Mouse (Mus musculus): ENCODE results near the gene Serac1. TPM values are rescaled to one million over a fixed set of nuclear protein-coding genes. Genes with fewer than 3 reads are reported as not detected.

The Serac1 gene
- polyA plus RNA-seq, 1 experiment from 2014 or later, result 10.6 TPM

GRCm38 (mm10) chr17:6014985-6015384 is 64.6 kb downstream of the Serac1 start:
- no peaks in the 10 kb centered on the region for H3K36me3 ChIP-seq
- no peaks in the 10 kb centered on the region for H3K27me3 ChIP-seq
- H3K9ac ChIP-seq (replicated peaks), result no peak overlapping the region
- no peak overlapping the region for H3K27ac ChIP-seq (replicated peaks)
- no peak overlapping the region for H3K4me3 ChIP-seq
- no peaks in the 10 kb centered on the region for H3K9me3 ChIP-seq
- no peaks in the 10 kb centered on the region for H3K4me1 ChIP-seq
- WGBS, result 87% methylated on average over 4 of the region's 4 CpGs
- H3K4me2 ChIP-seq (replicated peaks), result no peak overlapping the region
- no peak for ATAC-seq (ENCODE audit: low FRiP score, low read depth)

GRCm38 (mm10) chr17:6013079-6013478 is 66.5 kb downstream of the Serac1 start:
- WGBS, result 79% methylated on average over 4 of the region's 4 CpGs
- Histone ChIP-seq H3K27ac (replicated peaks) (no peak overlapping the region), H3K9ac (replicated peaks) (no peak overlapping the region), H3K9me3 (no peaks in the 10 kb centered on the region), H3K27me3 (no peaks in the 10 kb centered on the region), H3K36me3 (no peaks in the 10 kb centered on the region), H3K4me2 (replicated peaks) (no peak overlapping the region), H3K4me3 (no peak overlapping the region), H3K4me1 (no peaks in the 10 kb centered on the region)
- no peak for ATAC-seq (ENCODE audit: low FRiP score, low read depth)

DNA sequence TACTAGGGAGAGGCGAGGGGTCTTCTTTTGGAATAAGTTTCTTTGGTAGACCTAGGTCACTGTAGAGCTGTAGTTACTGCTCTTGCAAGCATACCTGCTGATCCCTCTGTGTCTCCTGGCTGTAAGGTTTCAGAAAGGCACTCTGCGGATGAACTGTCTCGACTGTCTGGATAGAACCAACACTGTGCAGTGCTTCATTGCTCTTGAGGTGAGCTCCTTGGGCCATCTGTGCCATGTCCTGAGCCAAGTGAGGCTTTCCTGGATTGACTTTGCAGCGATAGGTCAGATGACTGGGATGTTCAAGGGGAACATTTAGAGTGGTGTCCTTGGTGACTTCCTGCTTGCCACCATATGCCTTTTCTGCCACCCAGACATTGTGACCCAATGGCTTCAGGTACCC is 69.9 kb downstream of the Serac1 start:
- no peaks in the 10 kb centered on the region for H3K9me3 ChIP-seq
- 89% methylated on average over 4 of the region's 4 CpGs for WGBS
- H3K4me1 ChIP-seq, result peaks cover 11% of the 10 kb centered on the region; the same call in 1 of the 2 replicates
- ATAC-seq (ENCODE audit: low FRiP score, low read depth), result no peak
- no peak overlapping the region for H3K27ac ChIP-seq (replicated peaks)
- no peaks in the 10 kb centered on the region for H3K36me3 ChIP-seq
- no peak overlapping the region for H3K4me2 ChIP-seq (replicated peaks)
- no peak overlapping the region for H3K4me3 ChIP-seq
- no peaks in the 10 kb centered on the region for H3K27me3 ChIP-seq
- H3K9ac ChIP-seq (replicated peaks), result no peak overlapping the region

DNA sequence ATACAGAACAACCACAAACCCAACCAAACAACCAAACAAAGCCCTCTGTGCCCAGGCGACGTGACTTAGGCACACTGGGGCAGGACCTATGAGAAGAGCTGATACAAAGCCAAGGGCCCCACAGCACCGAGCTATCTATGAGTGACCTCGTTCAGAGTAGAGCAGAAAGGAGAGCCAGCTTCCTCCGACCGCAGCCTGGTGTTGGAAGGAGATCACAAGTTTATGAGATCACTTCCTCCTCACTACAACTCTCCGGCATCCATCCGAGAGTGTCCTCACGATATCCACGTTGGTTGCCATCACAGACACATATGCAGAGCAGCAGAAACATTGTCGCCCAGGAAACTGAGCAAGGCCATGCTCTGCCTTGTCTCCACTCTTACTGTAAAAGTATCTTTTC is 71.0 kb downstream of the Serac1 start:
- 86% methylated on average over 11 of the region's 11 CpGs for WGBS
- Histone ChIP-seq H3K36me3 (no peaks in the 10 kb centered on the region), H3K4me3 (no peak overlapping the region), H3K4me2 (replicated peaks) (no peak overlapping the region), H3K27me3 (no peaks in the 10 kb centered on the region), H3K4me1 (peaks cover 11% of the 10 kb centered on the region; the same call in 1 of the 2 replicates), H3K9ac (replicated peaks) (no peak overlapping the region), H3K27ac (replicated peaks) (no peak overlapping the region), H3K9me3 (no peaks in the 10 kb centered on the region)
- ATAC-seq (ENCODE audit: low FRiP score, low read depth), result no peak

DNA sequence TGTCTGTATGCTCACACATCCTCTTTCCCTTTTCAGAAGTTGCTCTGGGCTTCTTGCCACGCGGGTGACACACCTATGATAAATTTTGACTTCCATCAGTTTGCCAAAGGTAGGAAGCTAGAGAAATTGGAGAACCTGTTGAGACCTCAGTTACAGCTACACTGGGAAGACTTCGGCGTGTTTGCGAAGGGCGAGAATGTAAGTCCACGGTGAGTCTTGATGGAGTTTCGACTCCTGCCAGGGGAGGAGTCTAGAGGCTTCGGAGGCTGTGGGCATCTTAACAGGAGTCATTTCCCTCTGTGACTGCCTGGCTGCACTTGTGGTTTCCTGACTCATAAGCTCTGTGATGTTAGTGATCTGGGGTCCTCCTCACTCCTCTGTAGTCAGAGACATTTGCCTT is 71.6 kb downstream of the Serac1 start:
- no peaks in the 10 kb centered on the region for H3K27me3 ChIP-seq
- ATAC-seq (ENCODE audit: low FRiP score, low read depth), result no peak
- no peak overlapping the region for H3K9ac ChIP-seq (replicated peaks)
- H3K4me2 ChIP-seq (replicated peaks), result no peak overlapping the region
- 86% methylated on average over 9 of the region's 9 CpGs for WGBS
- H3K4me1 ChIP-seq, result peaks cover 11% of the 10 kb centered on the region; the same call in 1 of the 2 replicates
- H3K4me3 ChIP-seq, result no peak overlapping the region
- no peaks in the 10 kb centered on the region for H3K36me3 ChIP-seq
- no peaks in the 10 kb centered on the region for H3K9me3 ChIP-seq
- H3K27ac ChIP-seq (replicated peaks), result no peak overlapping the region

DNA sequence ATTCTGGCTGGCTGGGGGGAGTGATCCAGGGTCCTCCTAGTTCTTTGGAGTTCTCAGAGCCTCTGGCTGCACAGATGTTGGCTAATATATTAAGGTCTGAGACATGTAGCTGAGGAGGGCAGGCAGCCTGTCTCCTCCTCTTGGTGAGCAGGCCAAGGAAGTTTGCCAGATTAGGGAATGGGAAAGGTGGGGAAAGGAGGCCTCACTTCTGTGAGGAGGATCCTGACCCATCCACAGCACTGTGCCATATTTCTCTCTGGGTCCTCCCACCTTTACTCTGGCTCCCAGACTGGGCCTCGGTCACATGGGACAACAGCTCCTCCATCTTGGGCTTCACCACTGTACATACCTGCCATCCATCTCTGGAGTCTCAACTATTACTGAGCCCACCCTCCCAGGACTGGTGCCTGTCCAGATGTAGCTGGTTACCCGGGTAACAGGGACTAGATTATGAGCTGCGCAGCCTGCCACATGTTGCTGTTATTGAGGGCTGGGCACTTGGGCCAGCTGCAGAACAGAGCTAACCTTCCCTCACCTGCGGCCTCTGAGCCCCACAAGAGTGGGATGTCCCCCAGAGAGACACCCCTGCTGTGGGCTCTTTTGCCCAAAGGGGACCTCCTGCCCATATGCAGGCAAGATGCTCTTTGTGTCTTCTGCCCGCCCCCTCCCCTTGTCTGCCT is 72.3 kb downstream of the Serac1 start:
- H3K27ac ChIP-seq (replicated peaks), result no peak overlapping the region
- ATAC-seq (ENCODE audit: low FRiP score, low read depth), result no peak
- no peak overlapping the region for H3K9ac ChIP-seq (replicated peaks)
- H3K27me3 ChIP-seq, result no peaks in the 10 kb centered on the region
- H3K9me3 ChIP-seq, result no peaks in the 10 kb centered on the region
- no peaks in the 10 kb centered on the region for H3K36me3 ChIP-seq
- no peak overlapping the region for H3K4me2 ChIP-seq (replicated peaks)
- H3K4me1 ChIP-seq, result peaks cover 11% of the 10 kb centered on the region; the same call in 1 of the 2 replicates
- no peak overlapping the region for H3K4me3 ChIP-seq
- WGBS, result 86% methylated on average over 5 of the region's 5 CpGs

DNA sequence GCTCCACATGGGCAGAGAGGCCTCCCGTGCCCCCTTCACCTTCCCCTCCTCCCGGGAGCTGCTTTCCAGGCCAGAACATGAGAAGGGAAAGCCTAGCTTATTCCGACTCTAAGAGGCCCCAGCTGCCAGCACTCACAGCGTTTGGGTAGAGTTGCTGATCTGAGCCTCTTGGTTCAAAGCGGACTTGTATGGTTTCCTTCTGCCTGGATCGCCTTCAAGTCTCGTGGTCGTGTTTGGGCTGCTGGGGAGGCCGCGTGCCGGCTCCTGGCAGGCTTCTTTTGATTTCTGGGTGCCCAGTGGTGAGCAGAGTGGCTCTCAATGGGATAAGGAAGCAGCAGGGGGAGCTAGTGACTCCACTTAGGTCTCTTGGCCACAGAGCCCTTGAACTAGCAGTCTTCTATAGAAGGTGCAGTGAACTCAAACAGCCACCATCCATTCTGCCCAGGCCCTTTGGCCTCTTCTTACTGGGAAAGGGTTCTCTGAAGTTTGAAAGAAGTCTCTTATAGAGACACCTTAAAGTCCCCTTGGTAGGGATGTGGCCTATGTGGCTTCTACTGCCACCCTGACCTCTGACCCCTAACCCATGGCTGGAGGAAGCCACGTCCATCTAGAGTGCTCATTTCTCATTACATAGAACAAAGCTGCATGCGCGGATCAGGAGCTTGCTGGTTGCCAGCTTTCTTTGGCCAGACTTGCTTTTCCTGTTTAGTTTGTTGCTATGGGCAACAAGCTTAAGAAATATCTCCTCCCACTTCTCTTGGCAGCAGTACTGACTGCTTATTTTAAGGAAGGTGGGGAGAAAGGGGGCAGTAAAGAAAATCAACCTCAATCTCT is 73.7 kb downstream of the Serac1 start:
- H3K27ac ChIP-seq (replicated peaks), result no peak overlapping the region
- no peak overlapping the region for H3K4me3 ChIP-seq
- H3K4me1 ChIP-seq, result peaks cover 11% of the 10 kb centered on the region; the same call in 1 of the 2 replicates
- H3K9me3 ChIP-seq, result no peaks in the 10 kb centered on the region
- H3K36me3 ChIP-seq, result no peaks in the 10 kb centered on the region
- H3K27me3 ChIP-seq, result no peaks in the 10 kb centered on the region
- WGBS, result 25% methylated on average over 14 of the region's 14 CpGs
- ATAC-seq (ENCODE audit: low FRiP score, low read depth), result no peak
- peak overlapping the region; percentile 27 for H3K4me2 ChIP-seq (replicated peaks)
- no peak overlapping the region for H3K9ac ChIP-seq (replicated peaks)

DNA sequence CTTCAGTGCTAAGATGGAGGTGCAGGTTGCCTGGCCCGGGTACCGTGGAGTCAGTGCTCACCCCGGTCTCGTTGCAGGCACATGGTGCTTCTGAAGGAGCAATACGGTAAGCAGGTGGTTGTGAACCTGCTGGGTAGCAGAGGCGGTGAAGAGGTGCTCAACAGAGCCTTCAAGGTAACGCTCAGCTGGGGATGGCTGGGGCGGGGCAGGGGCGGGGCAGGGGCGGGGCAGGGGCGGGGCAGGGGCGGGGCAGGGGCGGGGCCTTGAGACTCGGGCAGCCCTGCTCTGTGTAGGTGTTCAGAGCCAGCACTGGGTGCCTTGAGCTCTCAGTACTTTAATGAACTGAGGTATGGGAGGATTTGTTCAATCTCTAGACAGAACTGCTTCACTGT is 74.3 kb downstream of the Serac1 start:
- H3K9me3 ChIP-seq, result no peaks in the 10 kb centered on the region
- H3K36me3 ChIP-seq, result no peaks in the 10 kb centered on the region
- H3K27me3 ChIP-seq, result no peaks in the 10 kb centered on the region
- peak overlapping the region; percentile 27 for H3K4me2 ChIP-seq (replicated peaks)
- peaks cover 11% of the 10 kb centered on the region; the same call in 1 of the 2 replicates for H3K4me1 ChIP-seq
- no peak overlapping the region for H3K9ac ChIP-seq (replicated peaks)
- 18% methylated on average over 14 of the region's 14 CpGs for WGBS
- 0 out of 2 replicates have a peak overlapping the region, but pooled peaks have one; percentile 7 for H3K4me3 ChIP-seq
- peak; percentile 34; the same call in 1 of the 2 replicates for ATAC-seq (ENCODE audit: low FRiP score, low read depth)
- H3K27ac ChIP-seq (replicated peaks), result no peak overlapping the region

- no peaks in the 10 kb centered on the region for H3K9me3 ChIP-seq
- H3K4me2 ChIP-seq (replicated peaks), result no peak overlapping the region
- ATAC-seq (ENCODE audit: low FRiP score, low read depth), result no peak
- WGBS, result 88% methylated on average over 6 of the region's 6 CpGs
- peaks cover 11% of the 10 kb centered on the region; the same call in 1 of the 2 replicates for H3K4me1 ChIP-seq
- no peak overlapping the region for H3K4me3 ChIP-seq
- H3K9ac ChIP-seq (replicated peaks), result no peak overlapping the region
- no peaks in the 10 kb centered on the region for H3K27me3 ChIP-seq
- H3K27ac ChIP-seq (replicated peaks), result no peak overlapping the region
- no peaks in the 10 kb centered on the region for H3K36me3 ChIP-seq
Measured at GRCm38 (mm10) chr17:6003661-6004060, 75.9 kb downstream of the Serac1 start.

- H3K9ac ChIP-seq (replicated peaks), result no peak overlapping the region
- peaks cover 11% of the 10 kb centered on the region; the same call in 1 of the 2 replicates for H3K4me1 ChIP-seq
- 92% methylated on average over 6 of the region's 6 CpGs for WGBS
- H3K4me2 ChIP-seq (replicated peaks), result no peak overlapping the region
- H3K27me3 ChIP-seq, result no peaks in the 10 kb centered on the region
- no peak overlapping the region for H3K27ac ChIP-seq (replicated peaks)
- no peaks in the 10 kb centered on the region for H3K36me3 ChIP-seq
- ATAC-seq (ENCODE audit: low FRiP score, low read depth), result no peak
- H3K9me3 ChIP-seq, result no peaks in the 10 kb centered on the region
- no peak overlapping the region for H3K4me3 ChIP-seq
Measured at GRCm38 (mm10) chr17:6002563-6002962, 77.0 kb downstream of the Serac1 start.

- 86% methylated on average over 7 of the region's 7 CpGs for WGBS
- H3K4me3 ChIP-seq, result no peak overlapping the region
Measured at GRCm38 (mm10) chr17:6001836-6002235, 77.7 kb downstream of the Serac1 start.

GRCm38 (mm10) chr17:6001389-6001788 is 78.2 kb downstream of the Serac1 start:
- no peak overlapping the region for H3K9ac ChIP-seq (replicated peaks)
- H3K4me3 ChIP-seq, result no peak overlapping the region
- no peak overlapping the region for H3K4me2 ChIP-seq (replicated peaks)
- H3K27ac ChIP-seq (replicated peaks), result no peak overlapping the region
- H3K27me3 ChIP-seq, result no peaks in the 10 kb centered on the region
- peaks cover 11% of the 10 kb centered on the region; the same call in 1 of the 2 replicates for H3K4me1 ChIP-seq
- no peaks in the 10 kb centered on the region for H3K9me3 ChIP-seq
- ATAC-seq (ENCODE audit: low FRiP score, low read depth), result no peak
- no peaks in the 10 kb centered on the region for H3K36me3 ChIP-seq
- 86% methylated on average over 6 of the region's 6 CpGs for WGBS

More at GRCm38 (mm10) chr17:6001836-6002235, 77.7 kb downstream of the Serac1 start:
- Histone ChIP-seq H3K27ac (replicated peaks) (no peak overlapping the region), H3K36me3 (no peaks in the 10 kb centered on the region), H3K4me1 (peaks cover 11% of the 10 kb centered on the region; the same call in 1 of the 2 replicates), H3K9me3 (no peaks in the 10 kb centered on the region), H3K9ac (replicated peaks) (no peak overlapping the region), H3K4me2 (replicated peaks) (no peak overlapping the region), H3K27me3 (no peaks in the 10 kb centered on the region)
- ATAC-seq (ENCODE audit: low FRiP score, low read depth), result no peak
